Mouse (Mus musculus): ENCODE measurements at regions not wholly inside any gene's neighbourhood (a gene's known extent, or its start where the extent isn't known, plus 50 kb on each side); places are given as distances from the start of the nearest gene placed in this dataset.

DNA sequence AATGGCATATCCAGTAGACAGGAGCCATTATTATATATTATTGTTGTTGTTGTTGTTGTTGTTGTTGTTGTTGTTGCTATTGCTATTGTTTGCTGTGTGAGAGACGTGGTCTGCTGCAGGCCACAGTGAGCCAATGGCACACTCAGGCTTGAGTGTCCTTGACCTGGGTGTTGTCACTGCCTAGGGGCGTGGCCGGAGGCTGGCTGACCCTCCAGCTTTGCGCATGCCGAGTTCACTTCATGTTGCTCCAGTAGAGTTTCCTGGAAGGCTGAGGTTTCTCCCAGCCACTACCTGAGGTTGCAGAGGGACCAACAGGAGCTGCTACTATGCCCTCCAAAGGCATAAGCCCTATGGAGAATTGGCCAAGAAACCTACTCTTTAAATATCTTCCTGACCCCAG, 83.1 kb upstream of the Csf3r start:
- DNase-seq: no peak

DNA sequence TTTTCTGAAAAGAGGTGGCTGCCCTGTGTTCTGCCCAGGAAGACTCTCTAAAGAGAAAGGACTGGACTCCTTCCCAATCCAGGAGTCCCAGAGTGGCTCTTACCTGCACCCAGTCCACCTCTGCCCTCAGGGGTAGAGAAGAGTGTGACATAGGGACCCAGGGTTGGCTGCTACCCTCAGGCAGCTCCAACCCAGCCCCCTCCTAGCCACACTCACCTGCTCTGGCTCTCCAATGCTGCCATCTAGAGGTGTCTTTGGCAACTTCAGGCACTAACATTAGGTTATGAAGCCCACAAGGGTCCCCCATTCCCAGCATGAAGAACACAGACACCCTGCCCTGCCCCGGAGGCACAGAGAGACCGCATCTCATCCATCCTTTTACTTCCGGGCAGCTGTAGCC, 82.4 kb upstream of the Csf3r start:
- DNase-seq: peak in 1 of 2 experiments; percentile 28

DNA sequence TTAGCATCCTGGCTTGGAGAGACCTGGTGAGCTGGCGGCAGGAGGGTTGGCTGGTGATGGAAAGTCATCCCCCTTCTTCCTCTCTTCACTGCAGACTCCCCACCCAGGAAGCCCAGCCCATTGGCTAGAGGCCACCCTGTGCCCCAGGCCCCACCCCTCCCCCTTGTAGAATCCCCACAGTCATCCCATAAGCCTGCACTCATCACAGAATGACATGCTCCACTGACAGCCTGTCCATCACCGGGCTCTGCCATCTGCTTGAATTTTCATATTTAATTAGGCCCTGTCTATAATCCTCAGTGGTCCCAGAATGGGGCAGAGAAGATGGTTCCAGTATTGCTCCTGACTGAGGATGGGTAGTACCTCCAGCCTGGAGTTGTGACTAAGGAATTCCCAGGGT, 79.3 kb upstream of the Csf3r start:
- DNase-seq: no peak

DNA sequence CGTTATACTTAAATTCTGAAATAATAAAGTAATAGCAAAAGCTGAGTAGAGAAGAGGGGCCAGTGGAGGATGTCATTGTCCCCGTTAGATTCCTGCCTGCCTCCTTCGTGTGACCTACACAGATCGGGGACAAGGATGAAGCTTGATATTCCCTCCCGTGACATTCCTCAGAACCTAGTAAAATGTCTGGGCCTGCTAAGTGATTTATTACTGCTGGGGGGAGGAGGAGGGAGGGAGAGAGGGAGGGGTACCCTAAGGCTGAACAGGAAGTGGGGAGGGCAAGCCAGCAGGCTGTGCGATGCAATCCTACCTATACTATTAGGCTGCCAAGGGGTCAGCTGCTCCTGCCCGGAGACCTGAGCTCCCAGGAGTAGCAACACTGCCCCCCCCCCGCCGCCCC, 64.9 kb upstream of the Csf3r start:
- no peak for DNase-seq

DNA sequence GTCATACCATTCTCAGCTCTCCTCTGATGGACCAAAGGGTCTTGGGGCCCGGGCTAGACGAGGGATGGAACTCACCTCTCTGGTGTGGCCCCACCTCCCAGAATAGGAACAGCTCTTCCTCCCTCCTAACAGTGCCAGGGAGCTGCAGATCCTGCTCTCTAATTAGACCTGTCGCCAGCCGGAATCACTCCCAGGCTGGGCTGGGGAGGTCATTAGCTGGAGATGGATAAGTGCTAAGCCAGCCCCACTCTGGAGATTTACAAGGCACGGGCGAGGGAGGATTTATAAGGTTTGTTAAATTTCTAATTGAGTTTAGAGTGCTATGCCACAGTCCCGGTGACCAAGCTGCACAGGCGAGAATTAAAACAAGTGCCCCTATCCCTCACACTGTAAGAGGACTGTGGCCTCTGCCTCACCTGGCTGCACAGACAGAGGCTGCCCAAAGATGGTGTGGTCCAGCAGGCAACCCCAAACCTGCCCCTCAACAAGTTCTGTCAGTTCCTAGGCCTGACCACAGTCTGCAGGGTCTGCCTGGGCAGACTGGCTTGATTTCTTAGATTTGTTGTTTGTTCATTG, 63.6 kb upstream of the Csf3r start:
- DNase-seq: no peak

DNA sequence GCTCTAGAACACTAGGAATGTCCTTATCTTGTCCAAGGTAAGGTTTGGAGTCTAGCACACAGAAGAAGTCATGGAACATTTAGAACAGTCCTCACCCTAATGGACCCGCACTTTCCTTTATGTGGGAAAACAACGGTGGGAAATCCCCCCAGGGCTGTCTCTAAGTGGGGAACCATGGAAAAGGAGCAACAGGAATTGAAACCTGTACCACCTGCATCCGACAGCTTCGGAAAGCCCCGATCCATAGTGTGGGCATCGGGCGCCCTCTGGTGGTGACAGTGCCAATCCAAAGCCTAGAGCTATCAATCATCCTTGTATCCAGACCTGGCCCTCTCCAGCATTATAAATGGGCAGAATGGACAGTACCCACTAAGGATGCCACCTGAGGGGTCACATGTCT, 61.7 kb upstream of the Csf3r start:
- peak; percentile 77 to 85 for DNase-seq

All from kidney, postnatal 25 days (tissue).